Mouse (Mus musculus): ENCODE results near the gene Gys1. TPM values are rescaled to one million over a fixed set of nuclear protein-coding genes. Genes with fewer than 3 reads are reported as not detected.

Gys1 gene
- polyA plus RNA-seq (2012; fragmentation: generic; extraction: Trizol), result 10 to 100 TPM; 10.3 to 18.4 TPM

DNA sequence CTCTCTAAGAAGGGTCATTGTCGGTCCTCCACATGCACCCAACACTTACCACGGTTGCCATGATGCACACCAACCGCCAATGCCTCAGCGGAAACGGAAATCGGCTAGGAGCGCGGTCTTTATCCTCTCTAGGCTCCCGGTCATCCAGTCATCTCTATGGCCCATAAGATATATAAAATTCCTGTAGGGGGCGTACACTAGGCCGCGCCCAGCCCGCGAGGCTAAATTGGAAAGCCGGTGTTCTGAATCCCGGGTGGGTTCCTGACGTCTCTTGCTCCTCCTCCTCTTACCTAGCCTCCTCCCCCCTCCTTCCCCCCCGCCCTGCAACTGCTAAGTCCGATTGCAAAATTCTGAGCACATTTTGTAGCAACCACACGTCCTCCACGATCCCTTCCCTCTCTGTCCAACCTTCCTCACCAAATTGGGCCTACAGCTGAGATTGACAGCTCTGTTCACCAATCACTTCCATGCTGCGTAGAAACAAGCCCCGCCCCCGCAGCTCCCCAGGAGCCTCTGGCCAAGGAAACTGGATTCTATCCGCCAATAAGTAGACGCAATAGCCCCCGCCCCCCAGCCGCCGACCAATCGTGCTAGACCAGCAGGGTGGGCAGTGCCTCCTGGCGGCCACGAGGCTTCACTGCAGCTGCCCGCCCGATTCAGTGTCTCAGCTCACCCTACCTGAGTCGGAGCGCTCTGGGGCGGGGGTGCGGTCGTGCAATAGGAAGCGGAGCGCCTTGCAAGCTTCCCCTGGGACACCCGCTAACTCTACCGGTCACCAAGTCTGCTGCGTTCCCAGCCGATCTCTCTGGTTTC is at the start of gene Gys1:
Gene Gys1, plus strand, starts transcription at position 642 of the 813 bp plus-strand sequence.

DNA sequence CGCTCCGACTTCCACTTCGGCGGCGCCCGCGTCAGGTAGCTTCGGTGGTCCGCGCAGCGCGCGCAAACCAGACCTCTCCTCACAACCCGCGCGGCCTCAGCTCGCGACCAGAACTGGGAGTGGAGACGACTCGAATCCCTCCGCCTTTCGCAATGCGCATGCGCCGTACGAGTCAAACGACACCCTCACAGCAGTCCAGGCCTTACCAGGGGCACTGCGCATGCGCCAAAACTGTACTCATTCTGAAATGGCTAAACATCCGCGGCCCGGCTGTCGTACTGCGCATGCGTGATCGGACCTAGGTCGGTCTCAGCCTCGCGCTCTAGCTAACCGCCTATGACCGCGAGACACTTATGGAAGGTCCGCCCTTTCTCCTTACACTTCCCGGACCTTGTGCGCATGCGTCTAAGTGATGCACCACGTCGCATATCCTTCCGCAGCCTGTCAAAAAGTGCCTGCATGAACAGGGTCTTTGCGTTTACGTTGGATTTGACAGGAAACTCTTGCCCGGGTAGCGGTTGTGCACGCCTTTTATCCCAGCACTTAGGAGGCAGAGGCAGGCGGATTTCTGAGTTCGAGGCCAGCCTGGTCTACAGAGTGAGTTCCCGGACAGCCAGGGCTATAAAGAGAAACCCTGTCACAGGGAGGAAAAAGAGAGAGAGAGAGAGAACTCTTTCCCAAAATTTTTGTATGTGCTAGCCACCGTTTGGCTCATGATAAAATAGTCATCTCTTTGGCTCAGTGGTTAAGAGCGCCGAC is 38.9 kb upstream of the Gys1 start, which contains the start of gene Snrnp70:
Gene Snrnp70, minus strand, starts transcription at position 165 of the 759 bp plus-strand sequence.

DNA sequence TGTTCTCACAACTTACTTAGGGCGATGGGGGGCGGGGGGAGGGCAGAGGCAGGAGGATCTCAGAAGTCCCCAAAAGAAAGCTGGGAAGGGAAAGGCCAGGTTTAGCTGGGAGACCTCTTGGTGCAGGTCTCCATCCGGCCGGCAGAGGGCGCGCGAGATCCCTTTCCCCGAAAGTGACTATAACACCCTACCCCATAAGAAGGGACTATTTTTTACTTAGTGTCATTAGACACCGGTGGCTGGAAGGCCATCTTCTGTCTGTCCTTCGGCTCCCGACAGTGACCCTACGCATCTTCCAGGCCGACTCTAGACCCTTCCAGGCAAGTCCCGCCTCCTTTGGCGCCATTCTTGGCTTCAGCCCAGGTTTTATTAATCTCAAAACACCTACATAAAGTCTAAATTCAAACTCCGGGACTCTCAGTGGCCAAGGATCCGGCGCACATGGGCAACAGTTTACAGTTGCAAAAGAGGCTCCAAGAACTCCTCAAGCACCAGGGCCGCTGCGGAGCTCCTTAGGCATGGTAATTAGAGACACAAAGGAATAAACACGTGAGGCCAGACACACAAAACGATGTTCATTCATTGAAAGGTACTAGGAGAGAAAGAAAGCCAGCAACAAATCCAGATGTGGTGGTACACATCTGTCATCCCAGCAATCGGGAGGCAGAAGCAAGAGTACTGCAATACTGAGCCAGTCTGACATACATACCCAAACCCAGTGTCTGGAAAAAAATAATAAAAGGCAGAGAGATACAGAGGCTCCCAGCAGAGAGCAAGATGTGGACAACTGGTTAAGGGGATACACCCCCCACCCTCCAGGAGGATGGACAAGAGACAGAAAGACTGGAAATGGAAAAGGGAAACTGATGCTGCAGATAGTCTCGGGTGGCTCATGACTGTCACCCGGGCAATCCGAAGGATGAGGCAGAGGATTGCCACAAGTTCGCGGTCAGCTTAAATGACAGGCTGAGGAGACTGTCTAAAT is 29.3 kb upstream of the Gys1 start, which contains the start of gene Kcna7:
Gene Kcna7, plus strand, starts transcription at position 563 of the 985 bp plus-strand sequence.

DNA sequence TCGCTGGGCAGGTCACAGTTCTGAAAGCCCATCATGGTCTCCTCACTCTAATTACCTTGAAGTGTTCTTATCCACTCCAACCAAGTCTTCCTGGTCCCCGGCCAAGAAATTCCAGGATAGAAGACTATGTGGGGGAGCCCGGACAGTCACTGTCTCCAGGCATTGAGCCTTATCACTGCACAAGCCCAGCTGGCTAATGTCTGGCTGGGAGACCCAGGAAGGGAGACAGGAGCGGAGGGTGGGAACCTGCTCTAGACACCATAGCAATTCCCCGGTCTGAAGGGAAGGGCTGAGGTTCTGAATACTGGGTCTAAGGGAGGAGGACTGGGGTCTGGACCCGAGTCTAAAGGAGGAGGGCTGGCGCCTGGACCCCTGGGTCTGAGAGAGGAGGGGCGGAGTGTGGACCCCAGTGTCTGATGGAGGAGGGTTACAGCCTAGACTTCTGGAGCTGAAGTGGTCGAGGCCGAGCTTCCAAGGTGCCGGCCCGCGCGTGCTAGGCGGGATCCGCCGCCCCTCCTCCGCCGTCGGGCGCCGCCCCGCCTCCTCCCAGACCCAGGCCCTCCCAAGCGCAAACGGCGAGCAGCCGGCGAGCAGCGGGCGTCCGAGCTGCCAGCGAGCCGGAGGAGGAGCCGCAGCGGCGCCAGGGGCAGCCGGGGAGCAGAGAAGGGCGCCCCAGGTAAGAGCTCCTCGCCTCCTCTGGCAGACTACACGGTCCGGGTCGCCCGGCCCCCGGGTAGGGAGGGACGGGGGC is 21.4 kb upstream of the Gys1 start, which contains the start of gene Ntf5:
Gene Ntf5, plus strand, starts transcription at position 583 of the 751 bp plus-strand sequence.

DNA sequence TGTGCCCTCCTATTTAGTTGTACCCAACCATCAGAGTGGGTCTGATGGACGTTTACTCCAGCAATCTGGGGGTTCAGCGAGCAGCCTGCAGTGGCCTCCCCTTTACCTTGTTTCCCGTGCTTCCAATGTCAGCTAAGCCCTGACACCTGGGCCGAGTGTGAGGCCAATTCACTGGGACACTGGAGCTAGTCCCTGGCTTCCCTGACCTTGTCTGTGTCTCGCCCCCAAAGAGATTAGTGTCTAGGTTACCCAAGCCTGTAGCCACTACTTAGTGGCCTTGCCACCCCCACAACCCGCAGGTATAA is 14.1 kb upstream of the Gys1 start, which contains the start of gene Lhb:
Gene Lhb, plus strand, starts transcription at position 206 of the 305 bp plus-strand sequence.

DNA sequence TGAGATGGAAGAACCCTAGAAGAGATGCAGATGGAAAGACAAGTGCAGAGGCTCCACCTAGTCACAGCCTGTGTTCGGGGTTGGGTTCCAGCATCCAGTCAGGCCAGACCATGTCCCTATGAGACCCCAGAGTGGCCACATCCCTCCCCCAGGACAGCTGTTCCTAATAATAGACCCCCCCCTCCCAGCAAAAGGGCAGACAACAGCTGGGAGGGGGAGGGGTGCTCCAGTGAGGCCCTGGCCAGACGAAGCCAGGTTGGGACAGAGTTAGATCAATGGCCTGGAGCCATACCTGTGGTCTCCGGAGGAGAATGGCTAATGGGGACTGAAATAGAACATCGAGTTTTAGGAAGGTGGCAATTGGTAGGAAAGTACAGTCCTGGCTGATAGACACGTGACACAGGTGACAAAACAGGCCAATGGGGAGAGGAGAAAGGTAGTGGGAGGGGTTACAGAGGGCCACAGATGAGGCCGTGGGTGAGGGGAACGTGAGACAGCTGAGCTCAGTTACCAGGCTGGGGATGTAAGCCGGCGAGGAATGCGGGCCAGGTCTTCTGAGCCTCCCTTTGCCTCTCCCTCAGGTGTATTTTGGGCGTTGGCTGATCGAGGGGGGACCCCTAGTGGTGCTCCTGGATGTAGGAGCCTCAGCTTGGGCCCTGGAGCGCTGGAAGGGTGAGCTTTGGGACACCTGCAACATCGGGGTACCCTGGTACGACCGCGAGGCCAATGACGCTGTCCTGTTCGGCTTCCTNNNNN is 3.1 kb downstream of the Gys1 start, which contains the start of gene Ruvbl2:
Gene Ruvbl2, minus strand, starts transcription at position 576 of the 756 bp plus-strand sequence.

DNA sequence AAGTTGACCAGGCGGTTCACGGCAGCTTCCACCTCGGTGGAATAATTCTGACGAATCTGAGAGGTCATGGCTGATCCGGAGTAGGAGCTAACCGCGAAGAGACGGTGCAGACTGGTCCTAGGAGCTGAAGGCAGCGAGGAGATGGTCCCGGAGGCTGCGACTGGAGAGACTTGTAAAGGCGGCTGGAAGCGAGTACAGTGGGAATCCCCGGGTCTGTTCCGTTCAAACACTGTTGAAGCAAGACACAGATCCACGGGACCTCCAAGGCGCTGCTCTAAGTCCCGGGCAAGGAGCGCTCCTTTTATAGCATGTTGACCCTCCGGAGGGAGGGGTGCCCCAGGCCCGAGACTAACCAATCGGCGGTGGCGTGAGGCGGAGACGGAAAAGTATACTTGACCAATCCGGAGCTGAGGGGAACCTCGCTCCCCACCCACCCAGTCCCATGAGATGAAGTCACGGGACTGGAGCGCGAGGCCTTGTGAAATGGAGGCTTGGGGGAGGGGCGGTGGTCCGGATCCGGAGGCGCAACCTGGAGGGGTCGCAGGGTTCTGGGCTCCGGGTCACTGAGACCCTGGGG is 25.0 kb downstream of the Gys1 start, which contains the start of gene Ftl1:
Gene Ftl1, minus strand, starts transcription at position 321 of the 577 bp plus-strand sequence.

DNA sequence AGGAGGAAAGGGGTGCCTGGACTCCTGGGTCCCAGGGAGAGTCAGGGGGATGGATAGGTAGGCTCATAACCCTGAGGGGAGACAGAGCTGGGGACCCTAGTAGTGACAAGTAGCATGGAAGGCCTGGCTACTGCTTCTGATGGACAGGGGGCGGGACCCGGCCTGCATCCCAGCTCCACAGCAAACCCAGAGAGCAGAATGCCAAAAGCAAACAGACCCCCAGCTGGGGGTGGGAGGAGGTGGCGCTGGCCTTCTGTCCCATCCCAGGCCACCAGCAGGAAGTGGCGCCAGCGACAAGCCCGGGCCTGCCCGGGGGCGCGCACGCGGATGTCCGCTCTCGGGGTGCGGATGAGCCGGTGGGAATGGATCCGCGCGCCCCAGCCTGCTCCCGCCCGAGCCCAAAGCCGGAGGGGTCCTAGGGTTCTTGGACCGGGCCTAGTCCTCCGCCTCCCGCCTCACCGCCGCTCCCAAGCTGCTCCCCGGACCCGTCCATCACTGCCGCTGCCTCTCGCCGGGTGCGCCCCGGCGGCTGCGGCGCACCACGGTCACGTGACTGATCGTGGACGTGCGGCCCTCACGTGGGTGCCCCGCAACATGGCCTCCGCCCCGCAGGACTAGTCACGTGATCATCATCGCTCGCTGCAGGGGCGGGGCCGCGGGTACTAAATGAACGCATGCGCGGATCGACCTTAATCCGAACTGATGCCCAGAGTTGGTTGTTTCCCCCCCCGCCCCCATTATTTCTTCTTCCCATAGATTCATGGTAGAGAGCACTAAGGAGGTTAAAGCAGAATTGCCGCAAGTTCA is 31.8 kb downstream of the Gys1 start, which contains the start of gene Bax:
Gene Bax, minus strand, starts transcription at position 616 of the 807 bp plus-strand sequence.

DNA sequence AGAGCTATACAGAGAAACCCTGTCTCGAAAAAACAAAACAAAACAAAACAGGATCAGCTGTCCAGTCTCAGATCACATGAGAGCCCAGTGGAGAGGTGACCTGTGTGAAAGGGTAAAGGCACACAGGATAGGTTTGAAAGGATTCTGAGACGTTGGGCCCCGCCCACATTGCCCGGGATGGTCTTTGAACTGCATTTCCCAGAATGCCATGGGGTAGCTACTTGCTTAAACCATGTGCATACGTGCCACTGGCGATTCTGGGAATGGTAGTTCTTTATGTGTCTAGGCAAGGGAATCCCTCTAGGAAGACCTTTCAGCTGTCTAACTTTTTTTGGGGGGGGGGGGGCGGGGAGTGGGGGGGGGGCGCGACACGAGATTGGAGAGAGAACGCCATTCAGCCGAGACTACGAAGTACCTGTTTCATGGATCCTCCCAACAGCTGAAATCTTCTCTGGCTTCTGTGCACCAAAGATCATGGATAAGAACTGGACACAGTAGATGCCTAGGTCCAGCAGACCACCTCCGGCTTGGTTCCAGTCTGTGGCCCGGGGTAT is 46.8 kb downstream of the Gys1 start, which contains the start of gene Tulp2:
Gene Tulp2, plus strand, starts transcription at position 504 of the 554 bp plus-strand sequence.

DNA sequence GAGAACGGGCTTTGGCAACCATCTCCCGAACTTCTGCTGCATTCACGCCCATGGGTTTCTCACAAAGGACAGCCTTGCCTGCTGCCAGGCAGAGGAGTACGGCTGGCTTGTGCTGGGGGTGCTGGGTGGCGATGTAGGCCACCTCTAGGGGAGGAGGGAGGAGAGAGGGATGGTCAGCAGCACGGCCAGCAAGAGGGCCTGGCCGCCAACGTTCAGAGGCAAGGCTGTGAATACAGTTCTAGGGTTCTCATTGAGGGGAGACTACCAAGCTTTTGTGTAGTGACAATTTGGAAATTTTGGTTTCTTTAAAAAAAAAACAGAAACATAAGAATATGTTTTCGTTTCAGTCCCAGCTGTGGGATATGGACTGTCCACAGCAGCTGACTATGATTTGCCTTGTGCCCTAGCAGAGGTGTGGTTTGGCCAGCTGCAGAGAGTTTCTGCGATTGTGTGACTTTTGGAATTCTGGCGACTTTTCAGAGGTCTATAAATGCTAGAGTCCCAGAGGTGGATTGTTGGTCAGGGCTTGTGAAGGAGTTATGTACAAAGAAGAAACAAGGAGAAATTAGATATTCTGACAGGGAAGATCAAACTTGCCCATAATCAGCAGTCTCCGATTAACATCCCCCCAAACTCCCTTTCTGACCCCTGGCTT is 52.2 kb downstream of the Gys1 start, which contains the start of gene Gm45808:
Gene Gm45808, minus strand, starts transcription at position 51 of the 655 bp plus-strand sequence.

DNA sequence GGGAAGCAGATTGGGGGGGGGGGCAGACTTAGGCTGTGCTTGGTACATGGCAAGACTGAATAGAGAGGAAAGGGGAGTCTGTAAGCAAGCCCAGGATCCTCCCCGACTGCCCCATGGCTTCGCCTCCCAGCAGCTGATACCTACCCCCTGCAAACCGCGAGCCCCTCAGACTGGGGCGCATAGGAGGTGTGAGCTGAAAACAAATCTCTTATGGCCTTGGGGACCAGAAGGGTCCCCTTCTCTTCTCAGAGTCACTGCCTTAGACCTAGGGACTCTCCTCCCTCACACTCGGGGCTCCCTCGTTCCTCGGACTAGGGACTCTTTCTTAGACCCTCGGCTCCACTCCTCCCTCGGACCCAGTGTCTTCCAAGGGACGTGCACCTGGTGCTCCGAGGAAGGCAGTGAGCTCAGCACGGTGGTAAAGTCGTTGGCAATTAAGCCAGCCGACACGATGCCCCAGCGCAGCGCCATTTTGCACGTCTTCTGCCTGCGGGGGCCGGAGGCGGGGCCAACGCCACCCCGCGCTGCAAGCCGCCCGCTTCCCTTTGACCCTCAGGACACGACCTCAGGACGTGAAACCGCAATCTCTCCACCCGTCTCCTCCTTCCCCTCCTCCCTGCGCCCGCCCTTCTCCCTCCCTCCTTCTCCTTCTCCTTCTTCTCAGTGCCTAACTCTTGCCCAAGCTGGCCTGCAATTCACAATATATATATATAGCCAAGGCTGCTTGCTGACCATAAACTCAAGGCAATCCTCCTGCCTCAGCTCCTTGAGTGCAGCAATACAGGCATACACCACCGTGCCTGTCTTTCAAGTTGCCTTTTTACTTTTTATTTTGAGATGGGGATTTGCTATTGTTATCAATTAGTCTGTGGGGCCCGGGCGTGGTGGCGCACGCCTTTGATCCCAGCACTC is 53.9 kb downstream of the Gys1 start, which contains the start of gene Dhdh:
Gene Dhdh, minus strand, starts transcription at position 513 of the 912 bp plus-strand sequence.

Other genes starting within 250 kb of the Gys1 start
- 1 to 10 TPM in 1 of 2 experiments, under 1 TPM in 1; 0.71 to 4.3 TPM for gene Ccdc155, start 230.0 kb upstream of the Gys1 start, polyA plus RNA-seq (2012; fragmentation: generic; extraction: Trizol)
- under 1 TPM in 1 of 2 experiments, not detected in 1; 0.15 TPM for gene Dkkl1, start 222.7 kb upstream of the Gys1 start, polyA plus RNA-seq (2012; fragmentation: generic; extraction: Trizol)
- gene Tead2, start 219.1 kb upstream of the Gys1 start, polyA plus RNA-seq (2012; fragmentation: generic; extraction: Trizol), result 100 to 1,000 TPM in 1 of 2 experiments, 10 to 100 TPM in 1; 60.5 to 105 TPM
- gene Cd37, start 195.7 kb upstream of the Gys1 start, polyA plus RNA-seq (2012; fragmentation: generic; extraction: Trizol), result under 1 TPM; 0.11 to 0.28 TPM
- gene Slc6a16, start 193.8 kb upstream of the Gys1 start, polyA plus RNA-seq (2012; fragmentation: generic; extraction: Trizol), result not detected
- gene Slc6a21, start 157.3 kb upstream of the Gys1 start, polyA plus RNA-seq (2012; fragmentation: generic; extraction: Trizol), result not detected
- 10 to 100 TPM; 23.4 to 26.2 TPM for gene Trpm4, start 101.1 kb upstream of the Gys1 start, polyA plus RNA-seq (2012; fragmentation: generic; extraction: Trizol)
- gene Hrc, start 99.6 kb upstream of the Gys1 start, polyA plus RNA-seq (2012; fragmentation: generic; extraction: Trizol), result under 1 TPM; 0.02 to 0.06 TPM
- gene Ppfia3, start 67.8 kb upstream of the Gys1 start, polyA plus RNA-seq (2012; fragmentation: generic; extraction: Trizol), result 1 to 10 TPM; 1.1 to 2.1 TPM
- 1 to 10 TPM in 1 of 2 experiments, under 1 TPM in 1; 0.23 to 1.8 TPM for gene Lin7b, start 64.3 kb upstream of the Gys1 start, polyA plus RNA-seq (2012; fragmentation: generic; extraction: Trizol)
- gene Snrnp70, start 39.1 kb upstream of the Gys1 start, polyA plus RNA-seq (2012; fragmentation: generic; extraction: Trizol), result 100 to 1,000 TPM; 229 to 271 TPM
- not detected for gene Kcna7, start 29.2 kb upstream of the Gys1 start, polyA plus RNA-seq (2012; fragmentation: generic; extraction: Trizol)
- gene Ntf5, start 21.1 kb upstream of the Gys1 start, polyA plus RNA-seq (2012; fragmentation: generic; extraction: Trizol), result under 1 TPM; 0.35 to 0.94 TPM
- gene Lhb, start 14.0 kb upstream of the Gys1 start, polyA plus RNA-seq (2012; fragmentation: generic; extraction: Trizol), result under 1 TPM in 1 of 2 experiments, not detected in 1; 0.11 TPM
- gene Ruvbl2, start 3.3 kb downstream of the Gys1 start, polyA plus RNA-seq (2012; fragmentation: generic; extraction: Trizol), result 100 to 1,000 TPM in 1 of 2 experiments, 10 to 100 TPM in 1; 68.4 to 154 TPM
- over 10,000 TPM in 1 of 2 experiments, 1,000 to 10,000 TPM in 1; 3,673 to 13,112 TPM for gene Ftl1, start 25.0 kb downstream of the Gys1 start, polyA plus RNA-seq (2012; fragmentation: generic; extraction: Trizol)
- gene Bax, start 32.1 kb downstream of the Gys1 start, polyA plus RNA-seq (2012; fragmentation: generic; extraction: Trizol), result 100 to 1,000 TPM; 253 to 519 TPM
- gene Tulp2, start 47.0 kb downstream of the Gys1 start, polyA plus RNA-seq (2012; fragmentation: generic; extraction: Trizol), result 1 to 10 TPM in 1 of 2 experiments, under 1 TPM in 1; 0.09 to 1.7 TPM
- not detected for gene Gm45808, start 52.0 kb downstream of the Gys1 start, polyA plus RNA-seq (2012; fragmentation: generic; extraction: Trizol)
- under 1 TPM; 0.07 to 0.21 TPM for gene Dhdh, start 54.0 kb downstream of the Gys1 start, polyA plus RNA-seq (2012; fragmentation: generic; extraction: Trizol)
- gene Nucb1, start 75.6 kb downstream of the Gys1 start, polyA plus RNA-seq (2012; fragmentation: generic; extraction: Trizol), result 100 to 1,000 TPM in 1 of 2 experiments, 10 to 100 TPM in 1; 66.5 to 268 TPM
- 10 to 100 TPM in 1 of 2 experiments, 1 to 10 TPM in 1; 9.1 to 24.6 TPM for gene Ppp1r15a, start 91.4 kb downstream of the Gys1 start, polyA plus RNA-seq (2012; fragmentation: generic; extraction: Trizol)
- gene Plekha4, start 91.5 kb downstream of the Gys1 start, polyA plus RNA-seq (2012; fragmentation: generic; extraction: Trizol), result 10 to 100 TPM in 1 of 2 experiments, under 1 TPM in 1; 0.27 to 17.6 TPM
- gene Hsd17b14, start 120.0 kb downstream of the Gys1 start, polyA plus RNA-seq (2012; fragmentation: generic; extraction: Trizol), result 1 to 10 TPM in 1 of 2 experiments, under 1 TPM in 1; 0.71 to 5.8 TPM
- gene Bcat2, start 135.3 kb downstream of the Gys1 start, polyA plus RNA-seq (2012; fragmentation: generic; extraction: Trizol), result 10 to 100 TPM; 37.7 to 68.6 TPM
- gene Fgf21, start 180.6 kb downstream of the Gys1 start, polyA plus RNA-seq (2012; fragmentation: generic; extraction: Trizol), result under 1 TPM in 1 of 2 experiments, not detected in 1; 0.27 TPM
- gene Fut1, start 182.4 kb downstream of the Gys1 start, polyA plus RNA-seq (2012; fragmentation: generic; extraction: Trizol), result not detected
- not detected for gene Izumo1, start 187.0 kb downstream of the Gys1 start, polyA plus RNA-seq (2012; fragmentation: generic; extraction: Trizol)
- under 1 TPM; 0.05 to 0.07 TPM for gene Rasip1, start 192.6 kb downstream of the Gys1 start, polyA plus RNA-seq (2012; fragmentation: generic; extraction: Trizol)
- gene Mamstr, start 205.1 kb downstream of the Gys1 start, polyA plus RNA-seq (2012; fragmentation: generic; extraction: Trizol), result 1 to 10 TPM in 1 of 2 experiments, under 1 TPM in 1; 0.05 to 1.3 TPM
- gene Fut2, start 231.6 kb downstream of the Gys1 start, polyA plus RNA-seq (2012; fragmentation: generic; extraction: Trizol), result under 1 TPM in 1 of 2 experiments, not detected in 1; 0.06 TPM
- gene Ntn5, start 249.2 kb downstream of the Gys1 start, polyA plus RNA-seq (2012; fragmentation: generic; extraction: Trizol), result 1 to 10 TPM in 1 of 2 experiments, under 1 TPM in 1; 0.04 to 3.3 TPM